Mouse (Mus musculus): ENCODE results near the gene Psme4.
"Not testable (repeated sequence)": the region's sequence is repeated elsewhere in the genome, so short reads cannot be mapped to it uniquely, and the experiment has no call there.

Gene Psme4

DNA sequence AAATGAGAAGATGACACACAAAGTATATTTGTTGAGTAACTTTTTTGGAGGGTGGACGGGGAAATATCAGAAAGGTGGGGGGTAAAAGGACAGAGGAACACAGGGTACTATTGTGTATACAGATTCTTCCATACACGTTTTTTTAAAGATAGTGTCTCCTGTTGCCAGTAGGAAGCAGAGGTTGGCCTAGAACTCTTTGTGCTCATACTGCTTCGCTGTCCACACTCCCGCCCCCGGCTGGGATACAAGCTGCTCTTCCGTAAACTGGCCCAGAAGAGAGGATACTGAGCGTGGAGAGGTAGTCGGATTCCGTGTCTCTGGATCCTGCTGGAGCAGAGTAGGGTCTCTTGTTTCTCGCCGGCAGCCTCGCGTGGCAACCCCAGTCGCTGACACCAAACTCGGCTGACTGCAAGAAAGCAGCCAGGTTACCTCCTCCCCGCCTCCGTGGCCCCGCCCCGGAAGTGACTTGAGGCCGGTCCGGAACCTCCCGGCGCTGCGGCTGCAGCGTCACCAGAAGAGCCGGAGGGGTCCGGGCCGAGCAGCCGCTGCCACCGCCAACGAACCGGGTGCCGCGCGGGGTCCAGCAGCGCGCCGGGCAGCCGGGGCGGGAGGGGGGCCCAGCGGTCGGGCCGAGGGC is at the start of gene Psme4:
TSS of gene Psme4 (plus strand) at position 460 of the 637 bp plus-strand sequence.
- DNase-seq (ENCODE audit: low spot score in 2 of 2) = peak; percentile 91 to 97

DNA sequence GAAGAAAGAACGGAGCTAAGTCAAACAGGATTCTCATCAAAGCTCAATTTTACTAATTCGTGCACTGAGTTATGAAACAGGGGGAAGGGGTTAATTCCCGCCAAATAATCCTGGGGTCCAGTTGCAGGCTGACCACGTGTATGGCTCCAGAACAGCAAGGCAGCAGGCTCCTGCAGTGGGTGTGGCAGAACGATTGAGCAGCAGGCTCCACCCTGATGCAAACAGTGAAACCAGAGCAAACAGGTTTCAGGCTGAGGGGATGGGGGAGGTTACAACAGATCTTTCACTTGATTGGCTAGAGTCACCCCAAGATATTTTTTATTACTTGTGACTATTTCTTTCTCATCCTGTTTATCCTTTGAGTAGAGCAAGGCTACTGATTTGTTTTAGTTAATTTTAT is 48.1 kb upstream of the Psme4 start:
- DNase-seq (ENCODE audit: low spot score in 2 of 2) = no peak

DNA sequence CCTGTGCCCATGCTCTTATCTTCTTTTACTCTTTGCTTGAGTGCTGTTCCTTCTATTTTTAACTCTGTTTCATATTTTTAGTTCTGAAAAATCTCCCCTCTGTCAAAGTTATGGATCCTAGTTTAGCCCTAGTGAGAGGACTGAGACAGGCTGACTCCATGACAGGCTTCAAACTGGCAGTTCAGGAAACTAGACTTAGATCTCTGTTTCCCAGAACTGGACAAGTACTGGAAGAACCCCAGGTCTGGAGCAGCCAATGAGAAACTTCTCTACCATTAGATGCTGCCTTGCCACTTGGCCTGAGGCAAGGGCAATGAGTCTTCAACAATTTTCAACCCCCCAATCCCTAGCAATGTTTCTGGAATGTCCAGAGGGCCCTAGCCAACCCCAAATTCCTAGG is 40.8 kb upstream of the Psme4 start:
- DNase-seq (ENCODE audit: low spot score in 2 of 2) = no peak

DNA sequence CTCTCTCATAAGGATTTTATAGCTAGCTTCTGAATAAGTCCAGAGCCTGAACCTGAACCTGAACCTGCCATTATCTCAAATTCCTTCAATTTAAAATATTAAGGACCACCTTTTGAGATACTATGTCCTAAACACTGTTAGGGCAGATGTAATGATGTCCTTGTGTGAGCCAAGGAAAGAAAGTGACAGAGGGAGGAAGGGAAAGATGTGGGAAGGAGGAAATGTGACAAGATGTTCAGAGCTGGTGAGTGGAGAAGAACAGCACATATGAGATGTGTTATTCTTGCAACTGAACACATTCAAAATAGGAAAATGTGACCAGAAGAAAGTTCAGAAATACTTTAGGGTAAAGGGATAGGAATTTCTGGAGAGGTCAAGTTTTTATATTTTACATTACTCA is 38.1 kb upstream of the Psme4 start:
- DNase-seq (ENCODE audit: low spot score in 2 of 2) = no peak

DNA sequence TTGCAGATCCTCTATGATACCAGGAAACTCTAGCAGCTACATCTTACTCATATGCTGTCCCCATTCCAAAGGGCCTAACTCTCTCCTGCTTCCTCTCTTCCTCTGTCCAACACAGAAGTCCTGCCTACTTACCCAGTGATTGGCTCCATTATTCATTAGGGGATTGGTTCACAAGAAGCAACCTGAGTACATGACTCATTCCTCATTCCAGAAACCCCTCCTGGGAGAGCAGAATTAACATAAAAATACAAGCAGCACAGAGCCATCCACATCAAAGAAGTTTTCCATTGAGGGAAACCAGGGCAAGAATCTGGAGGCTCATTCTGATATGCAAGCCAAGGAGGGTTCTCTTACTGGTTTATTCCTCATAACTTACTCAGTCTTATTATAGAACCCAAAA is 27.5 kb upstream of the Psme4 start:
- no peak for DNase-seq (ENCODE audit: low spot score in 2 of 2)

DNA sequence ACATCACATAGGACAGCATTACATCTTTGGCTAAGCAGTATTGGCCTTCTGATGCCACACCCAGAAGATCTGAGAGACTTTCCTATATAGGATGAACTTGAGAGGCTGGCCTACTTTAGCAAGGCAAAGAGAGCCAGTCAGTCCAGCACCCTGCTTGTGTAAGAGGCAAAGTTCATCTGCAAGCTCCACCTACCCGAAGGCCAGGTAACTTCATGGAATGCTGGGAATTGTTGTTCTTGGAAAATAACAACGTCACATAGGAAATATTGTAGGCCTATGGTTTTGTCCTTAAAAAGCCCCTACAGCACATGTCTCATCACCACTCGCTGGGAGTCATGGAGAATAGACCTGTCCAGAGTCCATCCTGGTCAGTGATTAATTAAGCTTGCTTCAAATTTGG is 22.6 kb upstream of the Psme4 start:
- DNase-seq (ENCODE audit: low spot score in 2 of 2) = no peak

DNA sequence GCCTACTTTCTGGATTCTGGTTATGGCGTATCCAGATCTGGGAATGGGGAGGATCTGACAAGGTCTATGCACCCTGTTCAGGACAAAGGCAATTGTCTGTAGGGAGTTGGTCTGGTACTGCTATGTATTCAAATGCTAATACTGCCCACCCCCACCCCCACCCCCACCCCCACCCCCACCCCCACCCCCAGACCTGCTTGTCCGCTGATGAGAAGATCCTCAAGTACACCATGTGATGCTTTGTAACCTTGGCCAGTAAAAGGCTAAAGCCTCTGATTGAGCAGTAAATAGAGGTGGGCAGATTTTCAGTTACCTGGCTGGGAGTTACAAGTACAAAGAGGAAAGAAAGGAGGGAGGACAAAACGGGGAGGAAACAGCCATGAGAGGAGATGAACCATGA is 21.9 kb upstream of the Psme4 start:
- DNase-seq (ENCODE audit: low spot score in 2 of 2) = no peak

DNA sequence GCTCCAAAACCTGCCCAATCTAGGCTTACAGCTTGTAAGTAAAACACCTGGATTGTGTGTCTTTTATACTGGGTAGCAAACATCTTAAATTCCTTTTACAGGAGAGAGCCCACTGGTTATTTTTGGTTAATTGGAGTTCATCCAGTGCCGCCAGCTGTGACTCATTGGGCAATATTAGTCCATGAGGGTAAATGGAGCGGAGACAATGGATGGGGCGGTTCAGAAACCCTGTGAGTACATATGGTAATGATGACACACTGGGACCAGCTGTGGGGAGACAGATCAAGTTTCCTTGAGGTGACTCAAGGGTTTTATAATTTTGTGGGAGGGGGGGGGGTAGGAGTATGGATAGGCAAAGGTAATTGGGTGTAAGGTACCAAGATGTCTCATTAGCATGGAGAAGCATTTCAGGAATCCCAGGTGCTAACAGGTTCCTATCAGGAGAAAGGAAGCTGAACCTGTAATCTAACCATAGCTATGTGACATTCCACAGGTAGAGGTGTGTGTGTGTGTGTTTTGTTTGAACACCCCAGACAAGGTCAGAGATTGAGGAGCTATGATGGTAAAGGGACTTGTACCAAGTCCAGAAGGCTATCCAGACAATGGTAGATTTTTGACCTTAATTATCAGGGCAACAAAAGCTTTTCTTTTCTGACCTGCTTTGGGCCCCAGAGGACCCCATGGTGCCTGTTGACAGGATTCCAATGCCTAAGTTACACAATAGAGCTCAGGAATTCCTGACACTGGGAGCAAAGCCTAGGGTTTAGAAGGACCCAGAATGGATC is 21.3 kb upstream of the Psme4 start:
- no peak for DNase-seq (ENCODE audit: low spot score in 2 of 2)

DNA sequence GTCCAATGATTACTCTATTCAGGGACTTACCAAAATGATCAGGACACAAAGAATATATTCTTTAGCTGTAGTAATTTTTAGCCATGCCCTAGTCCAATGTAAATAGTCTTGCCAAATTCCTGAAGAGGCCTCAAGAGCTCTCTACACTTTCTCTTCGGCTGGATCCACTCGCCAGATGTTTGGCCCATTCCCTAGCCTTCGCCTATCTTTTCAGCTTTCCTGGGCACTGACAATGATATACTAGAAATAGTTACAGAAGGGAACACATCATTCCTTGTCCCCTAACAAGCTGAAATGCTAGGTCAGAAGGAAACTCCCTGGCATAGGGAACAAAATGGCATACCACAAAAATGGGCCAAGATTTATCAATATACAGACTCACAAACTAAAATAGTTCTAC is 18.6 kb upstream of the Psme4 start:
- no peak for DNase-seq (ENCODE audit: low spot score in 2 of 2)

DNA sequence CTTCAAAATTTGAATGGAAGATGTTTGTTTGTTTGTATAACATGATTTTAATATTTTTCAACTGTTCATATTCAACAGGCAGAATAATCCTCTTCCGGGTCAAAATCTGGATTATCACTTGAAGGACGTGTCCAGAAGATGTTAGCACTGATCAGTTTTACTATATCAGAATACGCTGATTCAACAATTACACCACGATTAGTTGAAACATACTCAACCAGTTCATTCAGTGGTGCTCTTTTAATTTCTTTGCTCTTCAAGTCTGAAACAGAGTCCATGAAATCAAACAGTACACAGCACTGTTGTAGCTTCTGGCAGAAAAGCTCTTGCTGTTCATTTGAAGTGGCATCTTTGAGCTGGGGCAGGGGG is 17.1 kb upstream of the Psme4 start:
- DNase-seq (ENCODE audit: low spot score in 2 of 2) = not testable (repeated sequence)

DNA sequence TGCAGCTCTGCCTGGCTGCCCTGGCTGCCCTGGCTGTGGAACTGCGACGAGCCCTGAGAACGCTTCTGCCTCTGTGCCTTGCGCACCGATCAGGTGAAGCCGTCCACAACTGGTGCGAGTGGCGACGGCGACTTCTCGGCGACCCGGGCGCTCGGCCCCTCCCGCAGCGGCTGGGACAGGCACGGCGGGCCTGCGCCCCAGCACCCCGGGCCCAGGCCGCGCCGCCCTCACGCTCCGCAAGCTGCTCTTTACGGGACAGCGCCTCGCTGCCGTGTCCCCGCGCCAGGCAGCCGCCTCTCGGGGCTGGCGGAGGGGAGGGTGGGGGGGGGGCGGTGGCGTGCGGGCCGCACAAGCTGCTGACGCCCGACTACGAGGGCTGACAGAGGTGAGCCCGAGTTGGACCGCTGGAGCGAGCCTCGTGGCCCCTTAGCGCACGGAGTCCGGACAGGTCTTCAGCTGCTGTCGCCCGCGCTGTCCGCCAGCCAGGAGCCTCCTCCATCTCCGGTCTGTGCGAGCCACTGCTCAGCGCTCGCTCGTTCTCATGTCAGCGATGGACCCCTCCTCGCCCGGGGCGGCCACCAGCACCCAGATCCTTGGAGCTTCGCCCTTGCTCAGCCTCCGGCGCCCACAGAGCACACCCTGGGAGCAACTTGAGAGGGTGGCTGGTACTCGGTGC is 16.5 kb upstream of the Psme4 start:
- no peak for DNase-seq (ENCODE audit: low spot score in 2 of 2)

DNA sequence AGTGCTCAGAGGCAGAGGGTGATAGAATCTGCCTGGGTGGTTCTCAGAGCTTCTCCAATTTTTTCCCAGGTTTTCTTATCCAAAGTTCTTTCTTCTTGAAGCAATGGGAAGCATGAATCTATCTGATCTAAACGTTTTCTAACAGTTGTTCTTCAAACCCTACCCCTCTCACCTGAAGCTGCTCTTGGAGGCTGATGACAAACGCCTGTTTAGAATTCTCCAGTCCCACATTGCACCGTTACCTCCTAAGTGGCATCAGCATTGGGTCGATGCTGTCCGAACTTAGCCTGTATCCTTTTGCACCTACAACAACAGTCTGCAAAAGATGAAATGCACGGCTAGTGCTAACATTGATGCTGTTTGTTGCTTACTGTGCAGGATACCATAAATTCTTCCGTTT is 10.1 kb upstream of the Psme4 start:
- DNase-seq (ENCODE audit: low spot score in 2 of 2) = no peak

DNA sequence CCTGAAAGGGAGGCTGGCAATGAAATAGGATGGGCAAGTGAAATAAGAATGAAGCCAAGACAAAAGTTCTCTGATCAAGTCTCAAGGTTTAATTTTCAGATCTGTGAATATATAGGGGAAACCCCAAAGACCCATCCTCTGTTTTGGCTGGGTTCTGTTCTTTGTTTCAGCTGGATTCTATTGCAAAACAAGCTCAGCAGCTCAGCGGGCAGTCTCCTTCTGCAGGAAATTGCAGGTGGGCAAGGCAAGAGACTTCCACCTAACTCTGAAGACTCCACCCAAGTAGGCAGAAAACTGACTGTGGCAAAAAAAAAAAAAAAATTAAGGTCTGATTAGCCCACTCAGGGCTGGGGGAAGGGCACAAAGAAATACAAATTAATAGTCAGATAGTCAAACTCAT is 9.6 kb upstream of the Psme4 start:
- no peak for DNase-seq (ENCODE audit: low spot score in 2 of 2)

DNA sequence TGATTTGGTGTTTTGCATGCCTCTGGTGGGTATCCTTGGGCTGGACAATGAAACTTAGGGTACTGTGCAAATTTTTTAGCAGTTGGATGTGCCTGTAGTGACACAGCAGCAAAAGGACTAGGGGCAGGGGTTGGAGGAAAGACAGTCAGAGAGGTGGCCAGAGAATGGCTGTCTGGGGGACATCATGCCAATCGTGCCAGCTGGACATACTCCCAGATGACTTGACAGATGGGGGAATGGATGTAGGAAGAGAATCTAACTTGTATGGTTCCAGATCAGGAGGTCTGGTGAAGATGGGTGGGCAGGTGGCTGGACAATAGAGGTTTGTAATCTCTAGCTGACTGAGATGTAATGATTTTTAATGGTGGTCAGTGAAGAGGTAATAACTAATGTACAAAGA is 6.5 kb upstream of the Psme4 start:
- DNase-seq (ENCODE audit: low spot score in 2 of 2) = no peak

DNA sequence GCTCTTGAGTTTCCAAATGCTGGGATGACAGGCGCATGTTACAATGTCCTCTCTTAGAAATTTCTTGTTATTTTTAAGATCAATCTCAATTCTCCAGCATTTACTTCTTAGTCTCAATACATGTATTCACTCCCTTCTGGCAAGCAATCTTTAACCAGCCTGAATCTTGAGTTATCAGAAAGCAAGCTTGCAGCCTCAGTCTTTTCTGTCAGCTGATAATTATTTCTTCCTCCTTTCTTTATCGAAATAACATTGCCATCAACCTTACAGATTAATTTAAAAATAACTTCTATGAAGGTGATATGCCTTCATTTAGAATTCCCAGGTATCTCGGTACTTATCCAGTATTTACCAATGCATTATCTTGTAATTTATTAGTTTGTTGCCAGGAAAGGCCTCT is 709 bp upstream of the Psme4 start:
- no peak for DNase-seq (ENCODE audit: low spot score in 2 of 2)

DNA sequence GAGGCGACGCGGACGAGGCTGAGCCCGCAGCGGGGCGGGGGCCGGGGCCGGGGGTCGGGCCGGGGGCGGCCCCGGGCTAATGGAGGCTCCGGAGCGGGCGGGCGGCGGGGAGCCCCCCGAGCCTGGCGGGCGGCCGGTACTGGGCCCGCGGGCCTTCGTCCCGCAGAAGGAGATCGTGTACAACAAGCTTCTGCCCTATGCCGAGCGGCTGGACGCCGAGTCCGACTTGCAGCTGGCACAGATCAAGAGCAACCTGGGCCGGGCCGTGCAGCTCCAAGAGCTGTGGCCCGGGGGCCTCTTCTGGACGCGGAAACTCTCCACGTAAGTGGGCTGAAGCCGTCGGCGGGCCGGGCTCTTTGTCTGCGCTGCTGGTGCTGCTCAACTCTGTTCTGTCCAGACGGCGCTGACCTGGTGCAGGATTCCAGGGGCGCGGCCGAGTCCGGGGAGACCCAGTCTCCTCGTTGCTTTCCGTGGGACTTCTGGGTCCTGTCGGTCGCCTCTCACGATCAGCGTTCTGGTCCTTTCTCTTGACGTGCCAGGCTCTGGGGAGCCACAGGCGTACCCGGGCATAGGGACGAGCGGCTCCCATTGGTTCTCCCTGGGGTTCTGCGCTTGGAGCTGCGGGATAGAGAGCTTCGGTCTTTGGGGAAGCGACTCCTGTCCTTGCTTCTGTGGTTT is 517 bp downstream of the Psme4 start:
- DNase-seq (ENCODE audit: low spot score in 2 of 2) = peak; percentile 71 to 78

DNA sequence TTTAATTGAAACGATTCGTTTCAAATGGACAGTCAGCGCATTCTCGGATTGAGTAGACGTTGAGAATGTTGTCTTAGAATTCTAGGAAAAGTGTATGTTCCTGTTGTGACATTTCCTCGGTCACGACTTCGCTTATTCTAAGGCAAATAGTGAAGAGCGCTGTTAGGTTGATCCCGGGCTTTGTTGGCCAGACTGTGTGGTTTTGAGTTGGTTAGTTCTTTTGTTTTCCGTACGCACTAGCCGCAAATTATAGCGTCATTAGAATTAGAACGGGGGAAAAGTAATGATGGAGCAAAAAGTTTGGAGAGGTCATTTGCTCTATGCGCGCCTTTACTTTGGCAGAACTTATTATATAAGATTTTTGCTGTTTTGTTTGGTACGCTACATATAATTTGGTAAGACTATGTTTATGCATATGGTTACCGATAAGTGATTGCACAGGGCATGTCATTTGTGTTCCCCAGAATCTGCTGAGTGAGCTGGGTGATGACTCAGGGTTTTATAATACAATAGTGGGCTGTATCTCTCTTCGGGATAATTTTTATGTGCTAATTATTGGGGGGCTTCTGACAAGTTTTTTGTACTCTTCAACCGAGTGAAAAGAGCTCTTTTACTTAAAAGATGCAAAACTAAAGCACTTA is 1.4 kb downstream of the Psme4 start:
- no peak for DNase-seq (ENCODE audit: low spot score in 2 of 2)

DNA sequence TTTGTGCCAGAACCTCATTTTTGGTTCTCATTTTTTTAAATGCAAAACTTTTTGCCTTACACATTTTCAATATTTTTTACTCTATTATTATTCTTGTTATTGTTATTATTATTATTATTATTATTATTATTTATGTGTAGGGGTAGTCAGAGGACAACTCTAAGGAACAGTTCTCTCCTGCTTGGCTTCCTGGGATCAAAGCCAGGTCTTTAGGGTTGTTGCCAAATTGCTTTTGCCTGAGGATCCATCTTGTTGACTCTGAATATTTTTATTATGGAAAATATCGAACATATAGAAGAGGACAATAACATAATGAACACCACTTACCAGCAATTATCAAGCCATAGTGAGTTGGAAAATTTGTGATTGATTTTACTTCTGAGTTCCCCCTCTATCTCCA is 3.1 kb downstream of the Psme4 start:
- no peak for DNase-seq (ENCODE audit: low spot score in 2 of 2)

DNA sequence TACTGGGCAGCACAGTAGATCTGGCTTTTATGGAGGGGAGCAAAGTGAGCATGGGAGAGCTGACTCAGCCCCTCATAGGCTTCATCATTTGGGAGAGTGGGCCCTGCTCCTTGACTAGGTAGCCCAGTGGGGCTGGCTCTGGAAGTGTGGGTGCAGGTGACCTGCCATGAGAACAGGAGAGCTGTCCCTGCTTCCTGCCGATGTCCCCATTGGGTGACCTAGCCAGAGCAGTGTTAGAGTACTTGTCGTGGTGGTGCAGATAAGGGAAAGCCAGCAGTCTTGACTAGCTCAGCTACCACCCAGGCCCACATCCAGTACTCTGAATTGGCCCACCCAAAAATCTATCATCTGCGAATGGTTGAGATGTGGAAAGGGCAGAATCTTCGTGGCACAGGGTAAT is 6.0 kb downstream of the Psme4 start:
- DNase-seq (ENCODE audit: low spot score in 2 of 2) = no peak

DNA sequence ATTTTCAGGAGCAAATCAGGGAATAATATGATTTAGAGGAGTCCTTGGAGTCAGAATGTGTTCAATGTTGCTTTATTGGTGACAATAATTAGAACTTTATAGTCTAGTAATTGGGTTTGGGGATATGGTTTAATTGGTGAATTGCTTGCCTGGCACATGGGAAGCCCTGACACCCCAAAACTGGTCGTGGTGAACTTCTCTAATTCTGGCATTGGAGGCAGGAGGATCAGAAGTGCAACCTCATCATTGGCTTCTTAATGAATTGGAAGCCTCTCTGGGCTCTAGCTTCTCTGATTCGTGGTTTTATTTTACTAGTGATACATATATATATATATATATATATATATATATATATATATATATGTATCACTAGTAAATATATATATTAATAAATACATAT is 9.4 kb downstream of the Psme4 start:
- DNase-seq (ENCODE audit: low spot score in 2 of 2) = no peak

DNA sequence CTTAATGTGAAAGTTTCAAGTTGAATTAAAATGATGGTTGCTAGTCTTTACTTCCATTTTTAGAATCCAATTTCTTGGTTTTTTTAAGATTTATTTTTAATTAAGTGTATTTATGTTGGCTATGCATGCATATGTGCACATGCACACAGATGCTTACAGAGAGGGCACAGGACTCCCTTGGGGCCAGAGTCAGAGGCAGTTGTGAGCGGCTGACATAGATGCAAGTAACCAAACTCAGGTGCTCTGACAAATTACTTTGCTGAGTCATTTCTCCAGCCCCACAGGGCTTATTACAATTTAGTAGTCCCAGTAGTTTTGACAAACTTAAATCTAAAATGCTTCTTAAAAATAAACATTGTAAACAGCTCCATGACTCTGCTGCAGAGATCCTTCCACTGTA is 10.1 kb downstream of the Psme4 start:
- DNase-seq (ENCODE audit: low spot score in 2 of 2) = no peak

DNA sequence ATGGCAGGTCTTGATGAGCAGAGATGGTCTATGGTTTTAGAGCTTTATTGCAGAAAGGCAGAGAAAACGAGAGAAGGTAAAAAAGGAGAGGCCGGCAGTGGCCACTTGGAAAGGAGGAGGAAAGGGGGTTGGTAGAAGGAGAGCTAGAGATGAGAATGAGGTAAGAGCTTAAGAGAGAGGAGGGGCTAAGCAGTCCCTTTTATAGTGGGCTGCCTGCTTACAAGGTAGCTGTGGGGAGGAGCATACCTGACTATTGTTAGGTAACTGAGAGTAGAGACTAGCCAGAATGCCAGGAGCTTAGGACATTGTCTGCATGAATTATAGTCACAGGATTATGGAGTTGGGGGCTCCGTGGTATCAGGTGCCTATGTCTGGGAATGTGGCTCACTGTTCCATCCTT is 14.0 kb downstream of the Psme4 start:
- DNase-seq (ENCODE audit: low spot score in 2 of 2) = no peak

Measured in spleen, postnatal 10 days (tissue).